Mouse (Mus musculus): ENCODE data around the gene Dab1.

Dab1 gene

GRCm38 (mm10) chr4:104269422-104270172 lies 650.4 kb downstream of the Dab1 start:
- DNase-seq (ENCODE audit: low spot score) = peak; percentile 27

- DNase-seq (ENCODE audit: low spot score) = no peak
Measured at GRCm38 (mm10) chr4:104270173-104270557, 651.0 kb downstream of the Dab1 start.

GRCm38 (mm10) chr4:104275260-104275659 lies 656.1 kb downstream of the Dab1 start:
- DNase-seq (ENCODE audit: low spot score) = no peak

DNA sequence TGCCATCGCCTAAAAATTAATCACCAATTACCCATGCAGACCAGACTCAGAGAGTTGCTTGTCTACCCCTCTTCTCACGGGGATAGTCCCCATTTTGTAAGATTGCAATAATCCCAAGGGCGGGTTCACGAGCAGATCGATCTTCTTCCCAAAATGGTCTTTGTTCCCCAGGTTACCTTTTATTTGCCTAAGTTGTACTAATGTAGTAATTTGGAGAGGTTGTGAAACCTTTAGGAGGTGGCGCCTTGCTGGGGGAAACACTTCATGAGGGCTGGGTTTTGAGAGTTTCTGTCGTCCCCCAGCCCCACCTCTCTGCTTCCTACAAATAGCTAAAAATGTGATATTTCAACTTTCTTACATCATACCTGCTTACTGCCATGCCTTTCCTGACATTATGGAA lies 657.8 kb downstream of the Dab1 start:
- DNase-seq (ENCODE audit: low spot score) = no peak

- no peak for DNase-seq (ENCODE audit: low spot score)
Measured at GRCm38 (mm10) chr4:104281518-104281917, 662.4 kb downstream of the Dab1 start.

- DNase-seq (ENCODE audit: low spot score) = no peak
Measured at GRCm38 (mm10) chr4:104283906-104284305, 664.7 kb downstream of the Dab1 start.

DNA sequence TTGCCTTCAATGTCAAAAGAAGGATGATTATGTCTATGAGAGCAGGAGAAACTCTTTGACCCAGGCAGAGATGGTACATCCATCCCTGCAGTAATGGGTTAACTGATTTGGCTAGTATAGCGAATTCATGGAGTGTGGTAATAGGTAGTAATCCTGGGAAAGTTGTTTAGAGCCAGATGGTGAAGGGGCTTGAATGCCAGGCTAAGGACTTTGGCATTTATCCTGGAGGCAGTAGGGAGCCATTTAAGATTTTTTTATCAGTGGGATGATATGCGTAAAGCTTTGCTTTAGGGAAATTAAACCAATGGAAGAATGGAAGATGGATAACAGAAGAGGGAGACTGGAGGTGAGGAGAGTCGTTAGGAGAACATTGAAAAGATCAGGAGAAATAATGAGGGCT lies 669.2 kb downstream of the Dab1 start:
- no peak for DNase-seq (ENCODE audit: low spot score)

DNA sequence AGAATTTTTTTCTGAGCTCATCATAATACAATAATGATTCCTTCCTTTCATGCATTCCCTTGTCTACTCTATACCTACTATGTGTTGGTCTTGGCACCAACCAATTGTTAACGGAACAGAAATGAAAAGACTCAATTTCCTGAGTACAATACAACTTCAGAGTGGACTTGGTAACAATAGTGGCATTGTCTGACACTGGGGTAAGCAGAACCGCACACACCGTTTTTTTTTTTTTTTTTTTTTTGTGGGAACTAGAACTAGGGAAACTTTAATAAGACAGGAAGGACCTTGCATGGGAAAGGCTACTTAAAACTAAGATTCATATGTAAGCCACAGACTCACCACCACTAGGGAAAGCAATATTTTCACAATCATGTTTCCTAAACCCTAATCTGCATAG lies 682.6 kb downstream of the Dab1 start:
- no peak for DNase-seq (ENCODE audit: low spot score)

DNA sequence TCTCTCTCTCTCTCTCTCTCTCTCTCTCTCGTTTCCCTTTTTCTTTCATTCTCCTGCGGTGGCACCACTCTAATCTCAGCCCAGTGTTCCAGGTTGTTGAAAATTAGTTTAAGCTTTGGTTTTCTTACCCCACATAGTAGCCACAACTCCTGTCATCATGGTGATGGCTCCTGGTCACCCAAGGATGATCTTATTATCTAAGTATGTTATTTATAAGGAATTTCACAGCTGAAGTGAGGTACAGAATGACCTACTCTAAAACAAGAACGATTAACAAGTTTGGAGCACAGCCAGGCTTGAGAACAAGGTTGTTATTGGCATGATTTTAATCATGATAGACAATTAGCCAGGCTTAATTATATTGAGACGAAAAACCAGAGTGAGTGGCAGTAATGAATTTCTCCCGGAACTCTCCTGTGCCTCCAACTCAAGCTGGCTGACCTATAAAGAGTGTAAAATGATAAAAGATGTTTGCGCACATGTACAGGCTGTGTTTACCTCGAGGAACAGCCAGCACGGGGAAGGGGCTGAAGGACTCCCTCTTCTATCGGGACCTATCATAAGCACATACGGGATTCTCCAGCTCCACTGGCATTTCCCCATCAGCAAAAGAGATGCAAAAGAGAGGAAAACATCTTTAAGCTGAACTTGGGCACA lies 684.0 kb downstream of the Dab1 start:
- no peak for DNase-seq (ENCODE audit: low spot score)

- no peak for DNase-seq (ENCODE audit: low spot score)
Measured at GRCm38 (mm10) chr4:104307781-104308180, 688.6 kb downstream of the Dab1 start.

GRCm38 (mm10) chr4:104326221-104326620 lies 707.1 kb downstream of the Dab1 start:
- no peak for DNase-seq (ENCODE audit: low spot score)

DNA sequence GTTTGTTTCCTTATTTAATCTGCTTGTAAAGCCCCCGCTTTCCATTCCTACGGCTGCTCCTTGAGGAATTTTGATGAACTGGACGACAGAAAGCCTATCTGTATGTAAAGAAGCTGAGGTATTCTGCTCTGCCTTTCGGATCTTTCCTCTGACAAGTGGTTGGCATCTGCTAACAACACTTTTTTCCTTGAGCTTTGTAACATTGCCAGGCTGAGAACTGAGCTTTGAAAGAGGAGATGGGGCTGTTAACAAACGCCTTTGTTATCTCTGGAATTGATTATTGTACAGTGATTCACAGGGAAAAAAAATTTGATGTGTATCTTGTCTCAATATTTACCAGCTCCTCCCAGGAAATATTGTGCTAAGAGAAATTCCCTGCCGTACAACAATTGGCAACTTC lies 712.7 kb downstream of the Dab1 start:
- no peak for DNase-seq (ENCODE audit: low spot score)

DNA sequence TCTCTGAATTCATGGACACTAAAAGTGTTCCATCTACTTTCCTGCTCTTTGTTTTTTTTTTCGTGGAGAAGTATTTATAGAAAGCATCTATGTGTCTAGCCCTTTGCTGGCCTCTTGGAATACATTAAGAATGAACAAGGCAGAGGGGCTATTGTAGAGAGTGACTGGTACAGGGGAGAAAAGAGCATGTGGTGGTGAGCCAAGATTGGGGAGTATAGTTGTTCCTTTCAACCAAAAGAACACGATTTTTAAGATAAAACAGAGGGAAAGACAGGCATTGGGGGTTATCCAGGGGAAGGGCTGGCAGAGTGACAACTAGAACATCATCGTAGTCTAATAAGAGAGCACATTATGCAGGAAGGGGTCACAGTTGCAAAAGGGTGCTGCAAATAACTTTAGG lies 713.2 kb downstream of the Dab1 start:
- no peak for DNase-seq (ENCODE audit: low spot score)

- no peak for DNase-seq (ENCODE audit: low spot score)
Measured at GRCm38 (mm10) chr4:104337279-104337678, 718.1 kb downstream of the Dab1 start.

GRCm38 (mm10) chr4:104338382-104338781 lies 719.2 kb downstream of the Dab1 start:
- DNase-seq (ENCODE audit: low spot score) = no peak

DNA sequence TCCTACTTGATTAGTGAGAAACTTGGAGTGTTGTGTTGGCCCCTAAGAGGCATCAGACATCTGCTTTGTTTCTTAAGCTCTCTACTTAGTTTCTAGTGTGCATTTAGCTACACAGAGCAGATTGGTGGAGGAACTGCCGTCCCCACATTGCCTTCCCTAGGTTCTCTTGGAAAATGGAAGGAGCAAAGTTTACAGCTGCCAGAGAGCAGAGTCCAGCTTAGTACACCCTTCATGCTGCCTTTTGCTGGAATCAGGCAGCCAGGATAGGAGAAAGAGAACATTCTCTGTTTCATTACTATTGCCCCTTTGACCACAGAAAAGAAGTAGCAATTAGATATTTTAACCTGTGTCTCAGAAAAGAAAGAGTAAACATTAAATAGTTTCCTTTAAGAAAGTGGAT lies 742.2 kb downstream of the Dab1 start:
- no peak for DNase-seq (ENCODE audit: low spot score)

DNA sequence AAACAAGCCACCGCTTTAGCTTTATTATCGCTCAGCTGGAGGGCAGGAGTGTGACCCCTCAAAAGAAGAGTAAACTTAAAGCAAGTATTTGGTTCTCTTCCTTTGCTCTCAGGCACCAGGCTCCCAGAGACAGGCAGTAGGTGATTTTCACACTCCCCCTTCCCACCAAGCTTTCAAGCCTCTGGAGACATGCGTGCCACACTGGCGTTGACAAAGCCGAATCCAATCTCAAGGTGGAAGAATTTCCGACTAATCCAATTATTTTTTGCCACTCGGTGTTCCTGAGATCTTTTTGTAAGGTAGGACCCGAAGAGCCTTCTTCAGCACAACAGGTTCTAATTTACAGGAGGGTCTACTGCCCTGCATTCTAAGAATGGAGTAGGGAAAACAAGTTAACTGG lies 747.3 kb downstream of the Dab1 start:
- DNase-seq (ENCODE audit: low spot score) = no peak

GRCm38 (mm10) chr4:104366894-104367740 lies 748.0 kb downstream of the Dab1 start:
- DNase-seq (ENCODE audit: low spot score) = peak; percentile 82

- DNase-seq (ENCODE audit: low spot score) = peak; percentile 29
Measured at GRCm38 (mm10) chr4:104367741-104368411, 748.7 kb downstream of the Dab1 start.

DNA sequence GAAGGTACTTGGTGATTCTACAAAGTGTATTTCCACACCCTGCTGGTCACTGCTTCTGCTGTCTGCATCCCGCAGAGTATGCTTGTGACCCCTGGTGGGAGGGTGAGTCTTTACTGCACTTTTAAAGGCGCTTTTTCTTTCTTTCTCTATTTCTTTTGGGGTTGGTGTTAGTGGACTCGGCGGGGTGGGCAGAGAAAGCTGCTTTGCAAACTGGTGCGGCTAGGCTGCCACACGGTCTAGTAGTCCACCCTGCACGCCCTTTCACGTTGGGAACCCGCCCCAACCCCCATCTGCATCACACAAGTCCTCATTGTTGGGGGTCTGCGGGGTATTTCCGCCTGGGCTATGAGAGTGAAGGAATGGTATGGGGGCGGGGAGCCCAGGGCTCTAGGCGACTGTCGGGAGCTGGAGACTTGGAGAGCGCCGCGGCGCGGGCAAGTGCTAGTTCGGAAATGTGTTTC lies 749.4 kb downstream of the Dab1 start:
- peak; percentile 61 for DNase-seq (ENCODE audit: low spot score)

- DNase-seq (ENCODE audit: low spot score) = no peak
Measured at GRCm38 (mm10) chr4:104369091-104369490, 749.9 kb downstream of the Dab1 start.

- no peak for DNase-seq (ENCODE audit: low spot score)
Measured at GRCm38 (mm10) chr4:104371136-104371535, 752.0 kb downstream of the Dab1 start.

Measured in layer of hippocampus, adult 11-12 months (tissue).